Mouse (Mus musculus): ENCODE measurements at regions not wholly inside any gene's neighbourhood (a gene's known extent, or its start where the extent isn't known, plus 50 kb on each side); places are given as distances from the start of the nearest gene placed in this dataset.
A peak's percentile ranks its signal among the peaks of the same experiment; 100 is the strongest.
"Not testable (repeated sequence)": the region's sequence is repeated elsewhere in the genome, so short reads cannot be mapped to it uniquely, and the experiment has no call there.

DNA sequence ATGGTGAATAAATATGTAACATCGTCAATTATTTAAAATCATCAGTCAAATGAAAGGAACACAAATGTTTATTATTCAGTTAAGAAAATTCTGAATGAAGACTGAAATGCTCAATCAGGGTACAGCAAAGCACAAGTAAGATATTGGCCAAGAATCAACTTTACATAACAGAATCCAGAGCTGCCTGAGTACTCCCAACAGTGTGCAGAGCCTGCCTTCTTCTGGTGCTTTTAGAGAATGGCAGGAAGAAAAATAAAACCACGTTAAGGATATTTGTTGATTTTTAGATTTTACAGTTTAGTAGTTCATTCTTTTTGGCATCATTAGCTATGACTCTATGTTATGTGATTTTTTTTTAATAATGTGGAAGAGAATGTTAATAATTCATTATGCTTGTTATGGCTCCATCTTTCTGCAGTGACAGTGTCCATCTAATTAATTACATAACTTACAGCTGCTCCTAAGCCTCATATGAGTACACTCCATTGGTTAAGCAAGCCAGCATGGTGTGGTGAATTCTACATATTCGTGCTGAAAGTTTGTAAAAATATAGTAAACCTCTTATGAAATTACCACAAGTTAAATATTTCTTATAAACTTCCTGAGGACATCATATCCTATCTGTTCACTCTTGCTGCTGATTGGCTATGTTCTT is 579.0 kb downstream of the Kcna4 start:
- DNase-seq (ENCODE audit: low read depth, low spot score) = peak; percentile 43

DNA sequence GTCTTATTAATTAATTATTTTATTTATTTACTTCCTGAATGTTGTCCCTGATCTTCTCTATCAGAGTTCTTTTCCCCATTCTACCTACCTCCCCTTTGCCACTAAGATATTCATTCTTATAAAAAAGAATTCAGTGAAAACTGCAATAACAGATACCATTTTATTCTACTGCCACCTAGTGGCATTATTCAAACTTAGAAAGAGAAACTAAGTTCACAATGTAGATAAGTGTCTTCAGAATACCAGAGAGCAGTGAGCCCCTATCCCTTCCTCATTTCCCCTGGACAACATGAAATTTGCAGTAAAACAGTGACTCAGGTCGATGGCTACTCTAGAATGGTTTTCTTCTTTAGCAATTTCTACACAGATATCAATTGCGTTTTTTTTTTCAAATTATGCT is 589.2 kb downstream of the Kcna4 start:
- DNase-seq (ENCODE audit: low read depth, low spot score) = peak; percentile 6

DNA sequence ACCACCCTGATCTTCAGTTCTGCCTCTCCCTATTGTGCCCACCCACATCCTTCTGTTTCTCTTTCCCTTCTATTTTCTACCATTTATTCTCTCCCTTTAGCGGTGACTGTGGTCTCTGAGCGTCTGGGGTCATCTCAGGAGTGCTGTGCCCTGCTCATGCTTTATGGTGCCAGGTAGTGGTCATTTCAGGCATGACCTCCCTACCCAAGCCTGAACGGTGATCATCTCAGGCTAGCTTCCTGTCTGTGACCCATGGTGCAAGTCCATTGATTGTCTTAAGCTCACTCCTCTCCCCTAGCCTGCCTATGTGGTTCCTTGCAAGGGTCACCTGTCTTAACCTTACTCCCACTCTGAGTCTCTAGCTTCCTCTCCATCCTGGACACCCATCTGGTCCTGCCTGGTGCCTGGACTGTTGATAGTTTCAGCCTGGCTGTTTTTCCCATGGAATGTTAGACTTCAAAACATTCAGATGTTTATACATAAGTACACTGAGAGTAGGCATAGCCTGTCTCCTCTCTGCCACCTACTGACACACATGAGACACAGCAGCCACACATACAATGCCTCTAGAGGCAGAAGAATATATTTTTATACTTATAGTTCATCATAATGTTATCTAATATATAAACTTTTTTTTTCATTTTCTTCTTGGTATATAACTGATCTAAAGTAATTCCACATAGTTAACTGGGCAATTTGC is 595.8 kb downstream of the Kcna4 start:
- no peak for DNase-seq (ENCODE audit: low read depth, low spot score)

DNA sequence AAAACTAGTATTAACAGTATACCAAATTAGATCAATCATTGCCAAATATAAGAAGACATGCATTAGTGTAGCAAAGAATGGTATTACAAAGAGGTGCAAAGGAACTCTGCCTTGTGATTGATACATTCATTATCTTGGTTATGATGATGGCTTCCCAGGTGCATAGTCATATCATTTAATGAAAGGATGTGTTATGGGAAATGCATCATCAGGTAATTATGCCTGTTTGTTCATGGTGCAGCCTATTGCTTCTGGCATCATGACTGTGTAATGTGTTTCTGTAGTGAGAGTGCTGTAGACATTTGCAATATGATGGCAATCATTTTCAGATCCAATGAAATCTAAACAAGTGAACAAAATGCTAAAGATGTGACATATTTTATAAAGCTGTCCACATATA is 597.8 kb downstream of the Kcna4 start:
- DNase-seq (ENCODE audit: low read depth, low spot score) = no peak

DNA sequence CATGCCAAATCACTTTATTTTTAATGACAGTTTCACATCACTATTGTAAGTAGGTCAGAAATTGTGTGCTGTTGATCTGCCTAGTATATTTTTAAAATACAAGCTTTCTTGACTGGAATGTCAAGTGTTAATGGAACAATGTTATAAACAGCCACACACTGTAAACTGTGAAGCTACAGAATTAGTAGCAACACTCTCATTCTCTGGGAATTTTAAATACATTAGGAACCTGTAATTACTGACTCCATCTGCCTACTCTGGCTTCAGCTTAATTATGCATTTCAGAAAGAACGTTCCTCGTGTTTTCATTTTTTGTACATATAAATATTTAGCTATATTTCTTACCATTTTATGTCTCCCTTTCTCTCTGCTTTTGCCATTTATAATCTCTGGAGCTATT is 634.7 kb downstream of the Kcna4 start:
- no peak for DNase-seq (ENCODE audit: low read depth, low spot score)

DNA sequence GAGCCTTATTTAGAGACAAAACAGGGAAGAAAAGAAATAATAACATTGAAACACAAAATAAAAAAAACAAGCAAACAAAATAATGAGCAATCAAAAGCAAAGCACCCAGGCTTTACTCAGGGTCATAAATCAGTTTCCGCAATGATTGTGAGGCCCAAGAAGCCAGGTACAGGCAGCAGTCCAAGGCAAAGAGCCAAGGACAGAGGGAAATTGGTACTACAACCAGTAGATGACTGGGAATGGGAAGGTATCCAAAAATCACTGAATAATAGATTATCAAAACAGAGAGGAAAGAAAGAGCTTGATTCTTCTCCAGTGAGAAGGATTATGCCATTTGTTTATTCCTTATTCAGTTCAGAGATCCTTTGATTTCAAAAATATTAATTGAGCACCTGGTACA is 636.2 kb downstream of the Kcna4 start:
- DNase-seq (ENCODE audit: low read depth, low spot score) = no peak

DNA sequence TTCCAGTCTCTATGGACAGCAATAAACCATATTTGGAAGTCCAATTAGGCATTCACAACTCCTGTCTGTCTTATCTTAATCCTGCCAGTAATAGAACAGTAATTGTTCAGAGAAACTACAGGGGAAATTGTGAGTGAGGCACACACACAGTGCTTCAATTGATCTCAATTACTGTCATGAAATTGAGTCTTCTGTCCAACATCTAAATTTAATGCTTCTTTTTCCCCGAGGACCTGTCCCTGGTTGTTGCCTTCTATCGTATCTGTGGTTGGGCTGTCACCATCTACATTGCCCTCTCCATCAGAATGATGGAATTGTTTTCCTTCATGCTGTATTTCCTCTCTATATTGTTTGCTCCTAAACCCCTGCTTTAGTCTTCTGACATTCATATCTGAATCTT is 644.9 kb downstream of the Kcna4 start:
- no peak for DNase-seq (ENCODE audit: low read depth, low spot score)

DNA sequence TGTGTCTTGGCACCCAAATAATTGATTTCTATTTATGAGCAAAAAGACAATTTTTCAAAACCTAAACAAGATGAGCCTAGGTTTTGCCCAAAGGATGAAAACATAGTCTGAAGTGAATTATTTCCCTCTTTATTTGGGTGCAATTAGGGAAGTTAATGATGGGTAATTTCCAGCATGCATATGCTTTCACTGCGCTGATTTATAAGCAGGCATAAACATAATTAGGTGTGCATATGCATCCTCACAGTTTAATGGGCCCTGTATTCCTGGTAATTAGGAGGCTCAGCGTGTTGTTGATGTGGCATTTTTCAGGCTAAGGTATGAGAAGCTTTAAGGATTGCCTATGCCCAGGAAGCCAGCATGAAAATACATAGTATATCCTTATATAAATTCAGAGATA is 645.3 kb downstream of the Kcna4 start:
- no peak for DNase-seq (ENCODE audit: low read depth, low spot score)

DNA sequence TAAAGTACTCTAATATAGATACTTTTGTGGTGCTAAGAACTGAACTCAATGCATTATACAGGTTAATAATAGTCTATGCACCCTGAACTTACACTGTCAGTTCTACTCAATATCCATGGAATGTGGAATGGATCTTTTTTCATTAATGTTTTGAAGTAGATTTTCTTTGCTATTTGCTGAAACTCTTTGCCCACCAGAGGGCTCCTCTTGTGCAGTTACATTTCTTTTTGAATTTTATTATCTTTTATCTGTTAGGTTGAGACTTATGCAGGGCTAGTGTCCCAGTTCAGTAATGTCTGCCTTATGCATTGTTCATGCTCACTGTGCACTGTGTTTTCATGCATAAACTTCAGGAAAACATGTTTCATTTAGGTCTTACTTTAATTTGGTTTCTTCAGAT is 650.9 kb downstream of the Kcna4 start:
- no peak for DNase-seq (ENCODE audit: low read depth, low spot score)

DNA sequence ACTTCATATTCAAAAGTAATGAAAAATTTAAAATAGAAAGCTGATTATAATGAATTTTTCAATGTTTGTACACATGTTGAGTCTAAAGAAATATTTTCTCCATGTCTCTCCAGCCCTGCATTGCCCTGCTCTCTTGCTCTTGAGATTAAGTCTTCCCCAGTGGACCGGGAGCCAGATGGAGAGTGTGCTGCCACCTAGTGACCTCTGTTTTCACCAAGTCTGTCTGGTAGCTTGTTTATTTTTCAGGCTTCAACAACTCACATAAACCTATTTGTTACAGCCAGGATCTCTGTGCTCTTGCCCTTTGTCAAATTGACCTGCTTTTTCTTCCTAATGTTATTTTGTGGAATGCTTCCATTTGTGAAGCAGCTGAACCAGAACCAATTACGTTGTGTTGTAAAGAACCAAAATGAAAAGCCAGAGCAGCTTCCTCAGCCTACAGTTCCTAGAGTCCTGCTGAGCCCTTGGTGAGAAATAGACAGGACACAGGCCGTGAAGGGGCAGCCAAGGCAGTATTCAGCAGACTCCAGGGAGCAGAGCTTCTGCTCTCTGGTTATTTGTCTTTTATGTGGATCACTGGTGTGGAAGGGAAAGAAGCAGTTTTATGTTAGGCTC is 655.5 kb downstream of the Kcna4 start:
- DNase-seq (ENCODE audit: low read depth, low spot score) = no peak

DNA sequence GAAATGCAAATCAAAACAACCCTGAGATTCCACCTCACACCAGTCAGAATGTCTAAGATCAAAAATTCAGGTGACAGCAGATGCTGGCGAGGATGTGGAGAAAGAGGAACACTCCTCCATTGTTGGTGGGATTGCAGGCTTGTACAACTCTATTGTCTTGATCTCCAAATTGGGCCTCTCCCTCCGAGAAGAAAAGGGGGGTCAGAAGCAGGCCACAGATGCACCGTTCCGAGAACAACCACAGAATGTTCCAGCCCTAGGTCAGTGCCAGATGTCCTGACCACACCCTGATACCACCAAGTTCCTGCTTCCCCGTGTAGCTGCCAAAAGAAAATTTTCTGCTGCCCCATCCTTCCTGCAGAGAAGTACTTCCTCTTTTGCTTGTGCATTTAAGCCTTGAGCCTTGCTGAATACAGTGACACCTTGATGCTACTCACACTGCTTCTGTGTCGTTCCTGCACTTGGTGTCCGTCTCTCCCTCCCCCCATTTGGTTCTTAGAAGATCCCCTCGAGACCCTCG is 665.2 kb downstream of the Kcna4 start:
- not testable (repeated sequence) for DNase-seq (ENCODE audit: low read depth, low spot score)

DNA sequence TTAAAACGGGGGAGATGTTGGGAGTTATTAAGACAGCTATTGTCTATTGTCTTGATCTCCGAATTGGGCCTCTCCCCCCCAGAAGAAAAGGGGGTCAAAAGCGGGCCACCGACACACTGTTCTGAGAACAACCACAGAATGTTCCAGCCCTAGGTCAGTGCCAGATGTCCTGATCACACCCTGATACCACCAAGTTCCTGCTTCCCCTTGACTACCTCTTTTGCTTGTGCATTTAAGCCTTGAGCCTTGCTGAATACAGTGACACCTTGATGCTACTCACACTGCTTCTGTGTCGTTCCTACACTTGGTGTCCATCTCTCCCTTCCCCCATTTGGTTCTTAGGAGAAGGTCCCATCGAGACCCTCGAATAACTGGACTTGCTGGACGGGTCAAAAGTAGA is 673.5 kb downstream of the Kcna4 start:
- not testable (repeated sequence) for DNase-seq (ENCODE audit: low read depth, low spot score)

DNA sequence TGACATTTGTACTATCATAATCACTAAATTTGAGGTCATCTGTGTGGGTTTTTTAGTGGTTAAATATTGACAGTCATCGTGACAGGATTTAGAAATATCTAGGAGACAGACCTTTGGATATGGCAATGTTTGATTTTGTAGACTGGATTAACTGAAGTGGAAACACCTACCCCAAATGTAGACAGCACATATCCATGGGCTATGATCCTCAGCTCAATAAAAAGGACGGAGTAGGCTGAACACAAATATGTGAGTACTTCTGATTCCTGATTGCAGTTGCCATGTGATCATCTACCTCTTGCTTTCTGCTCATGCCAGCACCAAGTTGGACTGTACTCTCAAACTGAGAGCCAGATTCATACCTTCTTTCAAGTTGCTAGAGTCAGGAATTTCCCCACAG is 674.4 kb downstream of the Kcna4 start:
- no peak for DNase-seq (ENCODE audit: low read depth, low spot score)

DNA sequence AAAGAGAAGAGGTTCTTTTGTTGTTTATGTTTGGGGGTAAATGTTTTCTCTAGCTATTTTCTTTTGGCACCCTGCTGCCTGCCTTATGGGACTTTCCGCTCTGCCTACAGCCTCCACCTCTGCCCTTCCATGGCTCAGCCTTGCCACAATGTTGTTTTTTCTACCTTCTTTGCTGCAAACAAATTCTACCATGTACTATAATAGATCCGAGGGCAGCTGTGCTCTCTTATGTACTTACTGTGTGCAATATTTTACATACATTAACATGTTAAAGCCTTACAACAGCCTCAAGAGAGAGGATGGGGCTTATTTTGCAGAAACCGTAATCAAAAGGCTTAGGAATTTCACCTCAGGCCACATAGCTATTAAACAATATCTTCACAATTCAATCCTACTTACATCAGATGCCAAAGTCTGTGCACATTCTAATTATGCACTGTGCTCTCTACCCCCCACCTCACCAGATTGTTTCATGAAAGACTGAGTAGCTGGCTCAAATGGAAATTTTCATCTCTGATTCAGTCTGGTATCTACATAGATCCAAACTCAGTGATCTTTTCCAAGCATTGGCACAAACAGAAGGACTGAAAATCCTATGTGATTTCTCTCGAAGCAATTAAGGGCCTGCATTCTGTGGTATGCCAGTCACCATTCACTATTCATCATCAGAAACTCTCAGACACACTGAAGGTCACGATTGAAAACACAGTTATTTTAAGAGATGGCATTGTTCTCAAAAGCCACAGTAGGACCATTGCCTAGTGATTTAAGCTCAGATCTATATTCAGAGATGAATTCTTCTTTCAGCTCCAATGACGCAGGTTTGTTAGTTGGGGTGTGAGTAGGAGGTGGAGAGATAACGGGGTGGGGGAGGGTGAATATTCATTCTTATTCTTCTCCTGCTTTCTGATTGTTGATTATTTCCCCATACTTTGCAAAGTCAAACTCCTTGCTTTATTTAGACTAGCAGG is 675.2 kb downstream of the Kcna4 start:
- no peak for DNase-seq (ENCODE audit: low read depth, low spot score)

DNA sequence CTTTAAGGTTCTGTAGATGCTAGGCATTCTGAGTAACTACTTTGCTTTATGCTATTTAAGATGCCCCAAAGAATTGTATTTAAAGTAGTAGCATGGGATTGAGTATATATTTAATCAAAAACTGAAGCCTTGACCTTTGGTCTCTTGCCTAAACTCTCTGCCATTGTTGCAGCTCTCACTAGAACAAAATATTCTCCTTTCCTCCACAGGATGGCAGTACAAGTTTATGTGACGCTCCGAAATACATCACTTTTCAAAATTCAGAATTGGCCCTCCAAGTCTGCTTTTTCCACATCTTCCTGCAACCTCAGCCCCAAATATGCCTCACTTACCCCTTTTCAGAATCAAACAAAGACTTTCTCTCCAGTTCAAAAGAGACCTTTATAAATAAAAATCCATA is 678.1 kb downstream of the Kcna4 start:
- DNase-seq (ENCODE audit: low read depth, low spot score) = no peak

DNA sequence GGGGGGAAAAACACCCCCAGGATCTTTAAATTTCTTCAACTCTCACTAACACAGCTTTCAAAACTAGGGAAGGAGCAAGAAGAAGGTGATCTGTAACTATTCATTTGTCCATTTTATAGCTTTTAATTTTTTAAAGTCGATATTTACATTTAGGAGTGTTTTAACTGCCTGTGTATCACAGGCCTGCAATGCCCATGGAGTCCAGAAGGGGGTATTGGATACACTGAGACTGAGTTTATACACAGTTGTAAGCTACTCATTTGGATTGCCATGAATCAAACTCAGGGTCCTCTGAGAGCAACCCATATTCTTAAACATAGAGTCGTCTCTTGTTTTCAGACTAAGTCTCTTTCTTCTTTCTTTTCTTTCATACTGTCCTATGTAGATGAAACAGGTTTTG is 679.1 kb downstream of the Kcna4 start:
- DNase-seq (ENCODE audit: low read depth, low spot score) = no peak

DNA sequence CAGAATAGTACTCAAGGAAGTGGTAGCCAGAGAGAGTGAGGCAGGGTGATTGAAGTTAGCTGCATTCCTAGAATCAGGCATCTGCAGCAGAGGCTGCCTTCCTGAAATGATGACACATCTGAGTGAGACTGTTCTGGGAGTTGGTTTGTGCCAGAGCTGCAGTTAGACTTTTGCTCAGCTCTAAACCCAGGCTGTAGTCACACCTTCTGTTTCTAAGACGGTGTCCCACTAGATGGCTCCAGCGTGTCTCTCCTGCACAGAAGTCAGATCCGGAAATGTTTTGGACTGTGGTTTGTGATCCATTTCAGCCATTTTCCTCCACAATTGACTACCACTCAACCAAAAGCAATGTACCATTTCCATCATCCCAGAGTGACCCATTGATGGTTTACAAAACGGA is 683.1 kb downstream of the Kcna4 start:
- DNase-seq (ENCODE audit: low read depth, low spot score) = no peak

DNA sequence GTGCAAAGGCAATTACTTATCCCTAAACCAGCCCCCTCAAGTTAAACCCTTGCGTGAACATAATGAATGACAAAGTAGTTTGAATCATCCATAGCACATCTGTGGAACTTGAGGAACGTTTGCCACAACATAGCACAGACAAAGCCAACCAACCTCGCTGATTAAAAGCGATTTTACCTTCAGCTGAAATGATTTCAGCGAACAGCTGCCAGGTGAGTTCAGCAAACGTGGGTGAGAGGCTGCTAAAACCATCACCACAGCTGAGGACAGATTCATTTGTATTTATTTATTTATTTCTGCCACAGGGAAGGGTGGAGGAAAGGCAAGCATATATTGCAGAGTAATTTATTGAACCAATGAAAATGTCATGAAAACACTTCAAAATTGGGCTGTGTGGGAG is 704.4 kb downstream of the Kcna4 start:
- no peak for DNase-seq (ENCODE audit: low read depth, low spot score)

DNA sequence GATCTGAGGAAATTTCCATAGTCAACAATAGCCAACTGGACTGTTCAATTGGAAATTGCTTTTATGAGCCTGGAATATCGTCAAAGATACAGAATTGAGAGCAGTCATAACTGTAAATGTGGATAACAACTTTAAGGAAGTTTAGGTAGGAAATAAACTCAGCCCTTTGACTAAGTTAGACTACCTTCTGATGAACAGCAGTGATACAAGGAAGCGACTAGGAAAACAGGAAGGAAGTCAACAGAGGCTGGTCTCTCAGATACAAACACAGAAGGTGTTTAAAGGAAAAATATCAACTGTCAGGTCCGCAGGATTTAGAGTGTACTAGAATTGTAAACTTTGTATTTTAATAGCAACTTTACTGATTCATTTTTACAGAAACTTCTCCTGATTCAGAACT is 721.1 kb downstream of the Kcna4 start:
- DNase-seq (ENCODE audit: low read depth, low spot score) = no peak

DNA sequence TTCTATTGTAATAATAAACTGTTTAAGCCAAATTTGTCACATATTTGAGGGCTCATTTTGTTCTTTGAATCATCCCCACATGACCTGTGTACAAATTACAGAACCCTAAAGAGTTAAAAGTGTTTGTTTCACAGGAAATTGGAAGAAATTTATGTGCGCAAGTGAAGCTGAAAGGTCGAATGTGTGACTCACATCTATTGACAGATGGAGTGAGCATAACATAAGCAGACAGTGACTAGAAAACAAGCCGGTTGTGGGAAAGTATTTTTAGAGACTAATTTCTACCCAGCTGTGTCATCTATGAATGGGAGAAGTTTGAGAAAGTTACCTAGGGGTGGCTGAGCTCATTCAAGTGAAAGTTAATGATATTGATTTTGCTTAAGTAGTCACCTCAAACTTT is 732.8 kb downstream of the Kcna4 start:
- no peak for DNase-seq (ENCODE audit: low read depth, low spot score)

DNA sequence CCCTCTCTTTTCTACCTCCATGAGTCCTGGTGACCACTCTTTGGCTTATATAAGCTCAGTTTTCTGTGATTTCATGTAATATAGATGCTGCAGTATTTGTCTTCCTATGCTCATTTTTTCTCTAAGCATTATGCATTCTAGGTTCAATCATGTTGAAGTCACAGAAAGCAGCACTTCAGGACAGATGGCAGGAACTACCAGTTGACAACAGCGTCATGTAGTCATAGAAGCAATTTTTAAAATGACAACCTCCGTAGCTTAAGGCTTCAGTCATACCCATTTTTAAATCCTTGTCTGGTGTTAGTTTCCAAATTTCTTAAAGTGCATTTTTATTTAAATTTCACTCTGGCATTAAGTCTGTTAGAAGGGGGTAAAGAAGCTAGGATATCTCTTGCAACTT is 740.2 kb downstream of the Kcna4 start:
- no peak for DNase-seq (ENCODE audit: low read depth, low spot score)
